Mouse (Mus musculus): ENCODE results near the gene Rassf8. TPM values are rescaled to one million over a fixed set of nuclear protein-coding genes. Genes with fewer than 3 reads are reported as not detected.

Rassf8 gene
- polyA plus RNA-seq, 1 experiment from 2014 or later, result 9.1 TPM

GRCm38 (mm10) chr6:145750394-145750793 is 3.8 kb downstream of the Rassf8 start:
- H3K27me3 ChIP-seq, result no peaks in the 10 kb centered on the region
- 92% methylated on average over 3 of the region's 3 CpGs for WGBS
- no peak for ATAC-seq (ENCODE audit: insufficient number of reproducible peaks, insufficient read depth, low FRiP score, low TSS enrichment)

GRCm38 (mm10) chr6:145753296-145753695 is 6.7 kb downstream of the Rassf8 start:
- Histone ChIP-seq H3K9me3 (no peaks in the 10 kb centered on the region), H3K27ac (no peak overlapping the region), H3K9ac (no peak overlapping the region), H3K27me3 (no peaks in the 10 kb centered on the region), H3K4me2 (replicated peaks) (no peak overlapping the region), H3K36me3 (peaks cover 4% of the 10 kb centered on the region; the same call in 1 of the 2 replicates), H3K4me1 (peaks cover 3% of the 10 kb centered on the region; the same call in 1 of the 2 replicates), H3K4me3 (no peak overlapping the region)
- WGBS, result 86% methylated on average over 6 of the region's 6 CpGs
- ATAC-seq (ENCODE audit: insufficient number of reproducible peaks, insufficient read depth, low FRiP score, low TSS enrichment), result no peak

More at GRCm38 (mm10) chr6:145750394-145750793, 3.8 kb downstream of the Rassf8 start:
- H3K36me3 ChIP-seq, result peaks cover 4% of the 10 kb centered on the region; the same call in 1 of the 2 replicates
- no peaks in the 10 kb centered on the region for H3K9me3 ChIP-seq
- no peak overlapping the region for H3K27ac ChIP-seq
- no peak overlapping the region for H3K9ac ChIP-seq
- peaks cover 3% of the 10 kb centered on the region for H3K4me1 ChIP-seq
- H3K4me3 ChIP-seq, result no peak overlapping the region
- H3K4me2 ChIP-seq (replicated peaks), result no peak overlapping the region

GRCm38 (mm10) chr6:145754416-145754815 is 7.9 kb downstream of the Rassf8 start:
- ATAC-seq (ENCODE audit: insufficient number of reproducible peaks, insufficient read depth, low FRiP score, low TSS enrichment), result no peak
- WGBS, result 86% methylated on average over 6 of the region's 6 CpGs
- 0 out of 2 replicates have a peak, but pooled peaks cover 3% of the 10 kb centered on the region for H3K4me1 ChIP-seq
- H3K4me2 ChIP-seq (replicated peaks), result no peak overlapping the region
- H3K27ac ChIP-seq, result no peak overlapping the region
- H3K4me3 ChIP-seq, result no peak overlapping the region
- no peak overlapping the region for H3K9ac ChIP-seq
- H3K9me3 ChIP-seq, result no peaks in the 10 kb centered on the region
- H3K27me3 ChIP-seq, result no peaks in the 10 kb centered on the region
- H3K36me3 ChIP-seq, result peaks cover 4% of the 10 kb centered on the region; the same call in 1 of the 2 replicates

- 0 out of 2 replicates have a peak, but pooled peaks cover 6% of the 10 kb centered on the region for H3K4me1 ChIP-seq
- no peaks in the 10 kb centered on the region for H3K9me3 ChIP-seq
- peaks cover 1% of the 10 kb centered on the region; the same call in 1 of the 2 replicates for H3K36me3 ChIP-seq
- H3K9ac ChIP-seq, result no peak overlapping the region
- WGBS, result 70% methylated on average over 14 of the region's 14 CpGs
- H3K27me3 ChIP-seq, result no peaks in the 10 kb centered on the region
- no peak overlapping the region for H3K27ac ChIP-seq
- H3K4me3 ChIP-seq, result no peak overlapping the region
- H3K4me2 ChIP-seq (replicated peaks), result no peak overlapping the region
- no peak for ATAC-seq (ENCODE audit: insufficient number of reproducible peaks, insufficient read depth, low FRiP score, low TSS enrichment)
These were observed 9.5 kb downstream of the Rassf8 start for GRCm38 (mm10) chr6:145755942-145756639.

- 91% methylated on average over 6 of the region's 6 CpGs for WGBS
- H3K4me3 ChIP-seq, result no peak overlapping the region
- no peak for ATAC-seq (ENCODE audit: insufficient number of reproducible peaks, insufficient read depth, low FRiP score, low TSS enrichment)
- no peak overlapping the region for H3K4me2 ChIP-seq (replicated peaks)
- H3K27me3 ChIP-seq, result no peaks in the 10 kb centered on the region
- 0 out of 2 replicates have a peak, but pooled peaks cover 6% of the 10 kb centered on the region for H3K4me1 ChIP-seq
- H3K27ac ChIP-seq, result no peak overlapping the region
- H3K9me3 ChIP-seq, result no peaks in the 10 kb centered on the region
- H3K9ac ChIP-seq, result no peak overlapping the region
- no peaks in the 10 kb centered on the region for H3K36me3 ChIP-seq
These were observed 10.1 kb downstream of the Rassf8 start for GRCm38 (mm10) chr6:145756640-145757005.

GRCm38 (mm10) chr6:145757346-145757745 is 10.8 kb downstream of the Rassf8 start:
- Histone ChIP-seq H3K4me2 (replicated peaks) (no peak overlapping the region), H3K9me3 (no peaks in the 10 kb centered on the region), H3K4me1 (0 out of 2 replicates have a peak, but pooled peaks cover 6% of the 10 kb centered on the region), H3K27me3 (no peaks in the 10 kb centered on the region), H3K9ac (no peak overlapping the region), H3K27ac (no peak overlapping the region), H3K36me3 (no peaks in the 10 kb centered on the region), H3K4me3 (no peak overlapping the region)
- ATAC-seq (ENCODE audit: insufficient number of reproducible peaks, insufficient read depth, low FRiP score, low TSS enrichment), result no peak
- WGBS, result 61% methylated on average over 3 of the region's 3 CpGs

- ATAC-seq (ENCODE audit: insufficient number of reproducible peaks, insufficient read depth, low FRiP score, low TSS enrichment), result no peak
- H3K36me3 ChIP-seq, result no peaks in the 10 kb centered on the region
- no peaks in the 10 kb centered on the region for H3K9me3 ChIP-seq
- 82% methylated on average over 10 of the region's 10 CpGs for WGBS
- peaks cover 5% of the 10 kb centered on the region for H3K4me1 ChIP-seq
- no peak overlapping the region for H3K4me3 ChIP-seq
- H3K27ac ChIP-seq, result no peak overlapping the region
- H3K27me3 ChIP-seq, result no peaks in the 10 kb centered on the region
- H3K9ac ChIP-seq, result no peak overlapping the region
- no peak overlapping the region for H3K4me2 ChIP-seq (replicated peaks)
These were observed 12.1 kb downstream of the Rassf8 start for GRCm38 (mm10) chr6:145758685-145759084.

- no peak for ATAC-seq (ENCODE audit: insufficient number of reproducible peaks, insufficient read depth, low FRiP score, low TSS enrichment)
- 94% methylated on average over 2 of the region's 2 CpGs for WGBS
- Histone ChIP-seq H3K9me3 (no peaks in the 10 kb centered on the region), H3K4me1 (peaks cover 12% of the 10 kb centered on the region), H3K27me3 (no peaks in the 10 kb centered on the region), H3K9ac (no peak overlapping the region), H3K4me3 (no peak overlapping the region), H3K4me2 (replicated peaks) (no peak overlapping the region), H3K36me3 (no peaks in the 10 kb centered on the region), H3K27ac (no peak overlapping the region)
These were observed 12.9 kb downstream of the Rassf8 start for GRCm38 (mm10) chr6:145759432-145759831.

GRCm38 (mm10) chr6:145760246-145761016 is 13.9 kb downstream of the Rassf8 start:
- no peak overlapping the region for H3K4me2 ChIP-seq (replicated peaks)
- ATAC-seq (ENCODE audit: insufficient number of reproducible peaks, insufficient read depth, low FRiP score, low TSS enrichment), result no peak
- no peaks in the 10 kb centered on the region for H3K27me3 ChIP-seq
- WGBS, result 73% methylated on average over 4 of the region's 4 CpGs
- H3K4me1 ChIP-seq, result peaks cover 16% of the 10 kb centered on the region
- H3K27ac ChIP-seq, result no peak overlapping the region
- H3K4me3 ChIP-seq, result no peak overlapping the region
- no peaks in the 10 kb centered on the region for H3K36me3 ChIP-seq
- H3K9me3 ChIP-seq, result no peaks in the 10 kb centered on the region
- no peak overlapping the region for H3K9ac ChIP-seq

GRCm38 (mm10) chr6:145761151-145761935 is 14.8 kb downstream of the Rassf8 start:
- H3K27ac ChIP-seq, result no peak overlapping the region
- WGBS, result 74% methylated on average over 3 of the region's 3 CpGs
- H3K36me3 ChIP-seq, result no peaks in the 10 kb centered on the region
- no peaks in the 10 kb centered on the region for H3K27me3 ChIP-seq
- no peak for ATAC-seq (ENCODE audit: insufficient number of reproducible peaks, insufficient read depth, low FRiP score, low TSS enrichment)
- H3K9ac ChIP-seq, result no peak overlapping the region
- H3K4me2 ChIP-seq (replicated peaks), result no peak overlapping the region
- H3K4me3 ChIP-seq, result no peak overlapping the region
- H3K4me1 ChIP-seq, result peaks cover 16% of the 10 kb centered on the region
- H3K9me3 ChIP-seq, result no peaks in the 10 kb centered on the region

- Histone ChIP-seq H3K36me3 (no peaks in the 10 kb centered on the region), H3K9me3 (no peaks in the 10 kb centered on the region), H3K4me2 (replicated peaks) (no peak overlapping the region), H3K9ac (no peak overlapping the region), H3K4me3 (no peak overlapping the region), H3K27me3 (no peaks in the 10 kb centered on the region), H3K4me1 (peaks cover 16% of the 10 kb centered on the region), H3K27ac (no peak overlapping the region)
- ATAC-seq (ENCODE audit: insufficient number of reproducible peaks, insufficient read depth, low FRiP score, low TSS enrichment), result no peak
- WGBS, result 89% methylated on average over 3 of the region's 3 CpGs
These were observed 15.5 kb downstream of the Rassf8 start for GRCm38 (mm10) chr6:145762016-145762415.
